10 mouse cellular contexts compared by ENCODE assay signal in genomic region chr6:114725147-114725575, GRCm38 (mm10).
A peak's percentile ranks its signal among the peaks of the same experiment; 100 is the strongest.
DNase-seq lines count a peak whose midpoint lies in the region; ATAC-seq lines count a peak whose summit lies in the region.
"Had no signal": no experiment of that assay in that cellular context is flagged by ENCODE, and none has a peak within 500 bp of the region (broad histone marks: within the 10 kb centered on the region; RNA-seq: fewer than 3 reads in every experiment).

No protein-coding gene starts in this region.

- no peaks in the 10 kb centered on the region for H3K36me3 ChIP-seq in heart, embryonic 11.5 days (ENCODE audit: control insufficient read depth, insufficient read depth, low read length)
- no peaks in the 10 kb centered on the region for H3K36me3 ChIP-seq in liver, embryonic 11.5 days (ENCODE audit: control insufficient read depth, insufficient read depth, low read length)
- no peaks in the 10 kb centered on the region for H3K36me3 ChIP-seq in liver, embryonic 12.5 days
- no peaks in the 10 kb centered on the region for H3K36me3 ChIP-seq in intestine, embryonic 16.5 days (ENCODE audit: control insufficient read depth, insufficient read depth, low read length)
- H3K36me3 ChIP-seq: hindbrain, embryonic 15.5 days had no signal

- peak overlapping the region; percentile 47 for H3K4me2 ChIP-seq in heart, embryonic 11.5 days
- peak overlapping the region; percentile 14; the same call in 1 of the 2 replicates for H3K4me2 ChIP-seq in liver, embryonic 11.5 days
- no peak overlapping the region for H3K4me2 ChIP-seq in liver, embryonic 12.5 days
- H3K4me2 ChIP-seq in intestine, embryonic 16.5 days (ENCODE audit: low read depth, low read length): no peak overlapping the region; the same call in 1 of the 2 replicates
- H3K4me2 ChIP-seq: hindbrain, embryonic 15.5 days had no signal

- peak overlapping the region; percentile 80 for H3K27ac ChIP-seq in heart, embryonic 11.5 days (ENCODE audit: low read depth, low read length)
- H3K27ac ChIP-seq in liver, embryonic 11.5 days (ENCODE audit: low read depth, low read length): no peak overlapping the region
- no peak overlapping the region for H3K27ac ChIP-seq in liver, embryonic 12.5 days
- H3K27ac ChIP-seq in intestine, embryonic 16.5 days (ENCODE audit: low read length): peak overlapping the region; percentile 62; the same call in 1 of the 2 replicates
- H3K27ac ChIP-seq: hindbrain, embryonic 15.5 days had no signal

- 25% methylated on average over 8 of the region's 8 CpGs for WGBS in heart, embryonic 11.5 days (ENCODE audit: insufficient replicate concordance)
- WGBS in liver, embryonic 11.5 days: 46% methylated on average over 8 of the region's 8 CpGs
- WGBS in liver, embryonic 12.5 days (ENCODE audit: insufficient replicate concordance): 35% methylated on average over 8 of the region's 8 CpGs
- WGBS in intestine, embryonic 16.5 days: 48% methylated on average over 8 of the region's 8 CpGs

- peak overlapping the region; percentile 66 for H3K9ac ChIP-seq in heart, embryonic 11.5 days (ENCODE audit: low read depth, low read length)
- H3K9ac ChIP-seq in liver, embryonic 11.5 days (ENCODE audit: low read depth, low read length): no peak overlapping the region
- H3K9ac ChIP-seq in liver, embryonic 12.5 days: no peak overlapping the region
- H3K9ac ChIP-seq in intestine, embryonic 16.5 days (ENCODE audit: low read depth, low read length): no peak overlapping the region; the same call in 1 of the 2 replicates
- H3K9ac ChIP-seq: hindbrain, embryonic 15.5 days had no signal

- H3K9me3 ChIP-seq in heart, embryonic 11.5 days (replicated peaks; ENCODE audit: control insufficient read depth, low read length): no peaks in the 10 kb centered on the region
- no peaks in the 10 kb centered on the region for H3K9me3 ChIP-seq in liver, embryonic 11.5 days (ENCODE audit: control insufficient read depth, low read length)
- no peaks in the 10 kb centered on the region for H3K9me3 ChIP-seq in liver, embryonic 12.5 days (replicated peaks)
- H3K9me3 ChIP-seq in intestine, embryonic 16.5 days (ENCODE audit: control insufficient read depth, low read length): no peaks in the 10 kb centered on the region
- H3K9me3 ChIP-seq: hindbrain, embryonic 15.5 days had no signal

- peaks cover 24% of the 10 kb centered on the region for H3K4me1 ChIP-seq in heart, embryonic 11.5 days (ENCODE audit: control insufficient read depth, insufficient read depth, low read length)
- H3K4me1 ChIP-seq in liver, embryonic 11.5 days (replicated peaks; ENCODE audit: control insufficient read depth, insufficient read depth, low read length): 0 out of 2 replicates have a peak, but pooled peaks cover 6% of the 10 kb centered on the region
- H3K4me1 ChIP-seq in liver, embryonic 12.5 days: peaks cover 11% of the 10 kb centered on the region
- peaks cover 18% of the 10 kb centered on the region for H3K4me1 ChIP-seq in intestine, embryonic 16.5 days (ENCODE audit: control insufficient read depth, insufficient read depth, low read length)

- H3K27me3 ChIP-seq in heart, embryonic 11.5 days (ENCODE audit: control insufficient read depth, insufficient read depth, low read length): no peaks in the 10 kb centered on the region
- no peaks in the 10 kb centered on the region for H3K27me3 ChIP-seq in liver, embryonic 11.5 days (replicated peaks; ENCODE audit: control insufficient read depth, insufficient read depth, low read length)
- no peaks in the 10 kb centered on the region for H3K27me3 ChIP-seq in liver, embryonic 12.5 days (replicated peaks)
- H3K27me3 ChIP-seq in intestine, embryonic 16.5 days (replicated peaks; ENCODE audit: control insufficient read depth, insufficient read depth, low read length): no peaks in the 10 kb centered on the region
- H3K27me3 ChIP-seq: hindbrain, embryonic 15.5 days had no signal

- ATAC-seq in heart, embryonic 11.5 days (replicated peaks; ENCODE audit: insufficient number of reproducible peaks, low FRiP score, low TSS enrichment): no peak
- ATAC-seq in liver, embryonic 11.5 days (replicated peaks; ENCODE audit: low FRiP score): no peak
- ATAC-seq in liver, embryonic 12.5 days: no peak
- ATAC-seq in intestine, embryonic 16.5 days: peak; percentile 61; the same call in 1 of the 2 replicates

- no peak for DNase-seq in heart, postnatal 14 days
- DNase-seq in liver, embryonic 11.5 days (ENCODE audit: low spot score): no peak
- peak; percentile 20 for DNase-seq in retina, embryonic 14.5 days (ENCODE audit: low spot score)
- DNase-seq in left cerebral cortex, adult 8-10 months (ENCODE audit: low spot score in 2 of 2): no peak
- DNase-seq in adrenal gland, postnatal 10 days: no peak
- DNase-seq: liver had no signal

- intact Hi-C loops in heart, postnatal 14 days (cut with DNase I): loop anchor here (2.0 to 5.0 kb wide), 2 partner anchors 87 to 282 kb away; no protein-coding TSS in a partner anchor

- H3K4me3 ChIP-seq in heart, embryonic 11.5 days (ENCODE audit: low read depth, low read length): no peak overlapping the region
- H3K4me3 ChIP-seq in liver, embryonic 11.5 days (ENCODE audit: low read depth, low read length): no peak overlapping the region
- H3K4me3 ChIP-seq in liver, embryonic 12.5 days: no peak overlapping the region
- H3K4me3 ChIP-seq in intestine, embryonic 16.5 days (ENCODE audit: low read length): no peak overlapping the region
- H3K4me3 ChIP-seq: hindbrain, embryonic 15.5 days had no signal

Comparison
In these comparisons a context has a peak if more than half of its experiments do, and no peak if none do; other contexts are left out.
1. H3K4me2 ChIP-seq: peak in heart, embryonic 11.5 days (single experiment) and liver, embryonic 11.5 days (single experiment); none in liver, embryonic 12.5 days (single experiment) and intestine, embryonic 16.5 days (single experiment).
2. H3K27ac ChIP-seq: peak in heart, embryonic 11.5 days (single experiment) and intestine, embryonic 16.5 days (single experiment); none in liver, embryonic 11.5 days (single experiment) and liver, embryonic 12.5 days (single experiment).